Mouse (Mus musculus) small intestine, adult 2 months (tissue): ENCODE data around the gene Ncam2. TPM values are rescaled to one million over a fixed set of nuclear protein-coding genes. Genes with fewer than 3 reads are reported as not detected.

ENCODE experiments used
- H3K27ac ChIP-seq: fragments of 200-500 bp; 2 replicates; pipeline ENCODE4 v1.5.1; 2012; ENCODE audit warnings: low read depth, low read length, control low read depth, inconsistent platforms; ENCODE audit not compliant: insufficient read depth
- H3K27me3 ChIP-seq: fragments of 200-500 bp; 2 replicates; pipeline ENCODE4 v1.6.1; 2012; ENCODE audit warnings: mild to moderate bottlenecking, moderate library complexity, low read length, inconsistent platforms; ENCODE audit not compliant: control insufficient read depth, insufficient read depth
- H3K36me3 ChIP-seq: fragments of 200-500 bp; 2 replicates; pipeline ENCODE4 v1.6.1; 2012; ENCODE audit warnings: mild to moderate bottlenecking, low read length, control low read depth, inconsistent platforms; ENCODE audit not compliant: control insufficient read depth, insufficient read depth
- H3K4me1 ChIP-seq: fragments of 200-500 bp; 2 replicates; pipeline ENCODE4 v1.6.1; 2012; ENCODE audit warnings: low read length, inconsistent platforms, mixed read lengths; ENCODE audit not compliant: control insufficient read depth, insufficient read depth, insufficient read length
- H3K4me3 ChIP-seq: fragments of 200-500 bp; 2 replicates; pipeline ENCODE4 v1.5.1; 2012; ENCODE audit warnings: low read depth, mild to moderate bottlenecking, control low read depth, inconsistent platforms, low read length, moderate library complexity
- CTCF ChIP-seq: fragments of 200-500 bp; IDR thresholded peaks from 2 replicates; pipeline ENCODE4 v1.5.1; 2012; ENCODE audit warnings: low read depth, mild to moderate bottlenecking, control low read depth, inconsistent platforms, low read length, moderate library complexity, mixed read lengths; ENCODE audit not compliant: insufficient replicate concordance, insufficient read length; ENCODE audit errors: extremely low read depth
- POLR2A ChIP-seq: fragments of 200-500 bp; IDR thresholded peaks from 2 replicates; pipeline ENCODE4 v1.6.1; 2012; ENCODE audit warnings: low read depth, mild to moderate bottlenecking, control low read depth, inconsistent platforms, low read length, moderate library complexity
- WGBS: fragments of 180-500 bp; shearing (Covaris S2); methylation state at CpG from one replicate; pipeline ENCODE4 v1.1.7; 2018; 5-methylcytosine and 5-hydroxymethylcytosine counted together
- polyA plus RNA-seq: library from polyadenylated mRNA; depleted of rRNA; stranded (reverse); fragments of >200 nt; gene quantifications from 2 replicates; pipeline ENCODE4 v1.2.3, GENCODE M21; 2012

Ncam2 gene
- polyA plus RNA-seq, 1 experiment = not detected

- Histone ChIP-seq H3K27me3 (0 out of 2 replicates have a peak, but pooled peaks cover 2% of the 10 kb centered on the region), H3K4me3 (no peak overlapping the region), H3K36me3 (no peaks in the 10 kb centered on the region), H3K4me1 (peaks cover 6% of the 10 kb centered on the region), H3K27ac (no peak overlapping the region)
- 58% methylated on average over 5 of the region's 5 CpGs for WGBS
- TF ChIP-seq CTCF = no peak
- TF ChIP-seq POLR2A = no peak
Measured at GRCm38 (mm10) chr16:81199467-81199866, 1.0 kb upstream of the Ncam2 start.

GRCm38 (mm10) chr16:81201471-81201870 lies 974 bp downstream of the Ncam2 start:
- WGBS = 34% methylated on average over 5 of the region's 5 CpGs
- H3K27me3 ChIP-seq = 0 out of 2 replicates have a peak, but pooled peaks cover 2% of the 10 kb centered on the region
- peaks cover 6% of the 10 kb centered on the region for H3K4me1 ChIP-seq
- H3K4me3 ChIP-seq = no peak overlapping the region
- TF ChIP-seq CTCF (no peak), POLR2A (no peak)
- H3K36me3 ChIP-seq = no peaks in the 10 kb centered on the region
- H3K27ac ChIP-seq = no peak overlapping the region

GRCm38 (mm10) chr16:81201992-81202391 lies 1.5 kb downstream of the Ncam2 start:
- Histone ChIP-seq H3K4me1 (peaks cover 6% of the 10 kb centered on the region), H3K27me3 (0 out of 2 replicates have a peak, but pooled peaks cover 2% of the 10 kb centered on the region), H3K27ac (no peak overlapping the region), H3K4me3 (no peak overlapping the region), H3K36me3 (no peaks in the 10 kb centered on the region)
- WGBS = 13% methylated on average over 4 of the region's 4 CpGs
- TF ChIP-seq CTCF = no peak

GRCm38 (mm10) chr16:81202721-81203161 lies 2.2 kb downstream of the Ncam2 start:
- no peak for TF ChIP-seq CTCF
- TF ChIP-seq POLR2A = no peak
- H3K27ac ChIP-seq = no peak overlapping the region
- 70% methylated on average over 8 of the region's 8 CpGs for WGBS
- H3K4me1 ChIP-seq = peaks cover 6% of the 10 kb centered on the region
- H3K27me3 ChIP-seq = 0 out of 2 replicates have a peak, but pooled peaks cover 2% of the 10 kb centered on the region
- no peak overlapping the region for H3K4me3 ChIP-seq
- no peaks in the 10 kb centered on the region for H3K36me3 ChIP-seq

GRCm38 (mm10) chr16:81204405-81205034 lies 4.0 kb downstream of the Ncam2 start:
- no peaks in the 10 kb centered on the region for H3K36me3 ChIP-seq
- H3K4me1 ChIP-seq = peaks cover 6% of the 10 kb centered on the region
- H3K27me3 ChIP-seq = 0 out of 2 replicates have a peak, but pooled peaks cover 2% of the 10 kb centered on the region
- no peak overlapping the region for H3K27ac ChIP-seq
- TF ChIP-seq POLR2A (no peak), CTCF (no peak)
- 77% methylated on average over 12 of the region's 12 CpGs for WGBS
- no peak overlapping the region for H3K4me3 ChIP-seq

- H3K27ac ChIP-seq = no peak overlapping the region
- H3K27me3 ChIP-seq = no peaks in the 10 kb centered on the region
- 71% methylated on average over 3 of the region's 3 CpGs for WGBS
- TF ChIP-seq POLR2A = no peak
- TF ChIP-seq CTCF = no peak
- no peaks in the 10 kb centered on the region for H3K36me3 ChIP-seq
- no peak overlapping the region for H3K4me3 ChIP-seq
- no peaks in the 10 kb centered on the region for H3K4me1 ChIP-seq
Measured at GRCm38 (mm10) chr16:81221176-81221575, 20.7 kb downstream of the Ncam2 start.

- H3K27me3 ChIP-seq = no peaks in the 10 kb centered on the region
- H3K4me3 ChIP-seq = no peak overlapping the region
- TF ChIP-seq CTCF (no peak), POLR2A (no peak)
- H3K4me1 ChIP-seq = no peaks in the 10 kb centered on the region
- H3K36me3 ChIP-seq = no peaks in the 10 kb centered on the region
- H3K27ac ChIP-seq = no peak overlapping the region
- whole genome bisulfite sequencing = 58% methylated on average over 1 of the region's 1 CpGs
Measured at GRCm38 (mm10) chr16:81223841-81224240, 23.3 kb downstream of the Ncam2 start.

GRCm38 (mm10) chr16:81224253-81224652 lies 23.8 kb downstream of the Ncam2 start:
- Histone ChIP-seq H3K4me3 (no peak overlapping the region), H3K27me3 (no peaks in the 10 kb centered on the region), H3K36me3 (no peaks in the 10 kb centered on the region), H3K4me1 (no peaks in the 10 kb centered on the region), H3K27ac (no peak overlapping the region)
- TF ChIP-seq POLR2A = no peak
- no peak for TF ChIP-seq CTCF
